Mouse (Mus musculus) lung, postnatal 0 days (tissue): ENCODE data around the gene Hoxb5. TPM values are rescaled to one million over a fixed set of nuclear protein-coding genes. Genes with fewer than 3 reads are reported as not detected.

ENCODE experiments used
- ATAC-seq: fragments of 200-750 bp; cut with Nextera tagmentation; 2 replicates; pipeline ENCODE4 v1.8.0; 2017; ENCODE audit warnings: moderate library complexity
- DNase-seq: peaks from one replicate; pipeline ENCODE4 v3.0.0-alpha.2; 2016; ENCODE audit warnings: low spot score
- H3K27ac ChIP-seq: fragments of 300-500 bp; sonication (generic); 2 replicates; pipeline ENCODE4 v1.5.1; 2014; ENCODE audit warnings: antibody characterized with exemption, mild to moderate bottlenecking, low read length, mixed read lengths
- H3K27me3 ChIP-seq: fragments of 300-500 bp; sonication (generic); replicated peaks from 2 replicates; pipeline ENCODE4 v1.6.1; 2014; ENCODE audit warnings: low read length, mixed read lengths; ENCODE audit not compliant: insufficient read depth
- H3K36me3 ChIP-seq: fragments of 300-500 bp; sonication (generic); 2 replicates; pipeline ENCODE4 v1.6.1; 2014; ENCODE audit warnings: low read length, mixed read lengths; ENCODE audit not compliant: insufficient read depth
- H3K4me1 ChIP-seq: fragments of 300-500 bp; sonication (generic); 2 replicates; pipeline ENCODE4 v1.6.1; 2014; ENCODE audit warnings: antibody characterized with exemption, low read depth, low read length, mixed read lengths; ENCODE audit not compliant: insufficient read depth
- H3K4me2 ChIP-seq: fragments of 300-500 bp; sonication (generic); replicated peaks from 2 replicates; pipeline ENCODE4 v1.6.1; 2014; ENCODE audit warnings: low read depth, mild to moderate bottlenecking, low read length, moderate library complexity, mixed read lengths
- H3K4me3 ChIP-seq: fragments of 300-500 bp; sonication (generic); 2 replicates; pipeline ENCODE4 v1.5.1; 2014; ENCODE audit warnings: low read depth, low read length
- H3K9ac ChIP-seq: fragments of 300-500 bp; sonication (generic); replicated peaks from 2 replicates; pipeline ENCODE4 v1.6.1; 2014; ENCODE audit warnings: low read depth, mild to moderate bottlenecking
- H3K9me3 ChIP-seq: fragments of 300-500 bp; sonication (generic); 2 replicates; pipeline ENCODE4 v1.6.1; 2016; ENCODE audit warnings: low read length, mixed read lengths
- CTCF ChIP-seq: IDR thresholded peaks from 2 replicates; pipeline ENCODE4 v1.5.1; 2016; ENCODE audit warnings: antibody characterized with exemption, mild to moderate bottlenecking
- EP300 ChIP-seq: IDR thresholded peaks from 2 replicates; pipeline ENCODE4 v1.6.1; 2016; ENCODE audit warnings: antibody characterized with exemption, mild to moderate bottlenecking, control low read depth
- WGBS: fragments of 180-500 bp; shearing (Covaris S2); extraction: QIAGEN DNeasy Blood & Tissue Kit; methylation state at CpG from one replicate; pipeline ENCODE4 v1.1.7; 2014; 5-methylcytosine and 5-hydroxymethylcytosine counted together
- polyA plus RNA-seq: library from polyadenylated mRNA; unstranded; fragments of >200 nt; fragmentation: Nextera tagmentation; extraction: Ambion mirVana; gene quantifications from 2 replicates; pipeline ENCODE4 v1.2.1, GENCODE M21; 2015

The Hoxb5 gene
- polyA plus RNA-seq, 1 experiment from 2014 or later = 16.8 TPM

- Histone ChIP-seq H3K9ac (no peak overlapping the region), H3K27ac (no peak overlapping the region), H3K9me3 (no peaks in the 10 kb centered on the region), H3K4me3 (no peak overlapping the region), H3K27me3 (peaks cover 79% of the 10 kb centered on the region), H3K4me1 (no peaks in the 10 kb centered on the region), H3K36me3 (no peaks in the 10 kb centered on the region), H3K4me2 (no peak overlapping the region)
- DNase-seq (no peak), ATAC-seq (no peak)
- 17% methylated on average over 1 of the region's 1 CpGs for WGBS
- TF ChIP-seq CTCF = no peak
- no peak for TF ChIP-seq EP300
Observed at GRCm38 (mm10) chr11:96259511-96259910, 43.6 kb upstream of the Hoxb5 start.

GRCm38 (mm10) chr11:96260310-96260970 lies 42.7 kb upstream of the Hoxb5 start:
- H3K4me2 ChIP-seq = no peak overlapping the region
- DNase-seq = peak; percentile 87
- no peaks in the 10 kb centered on the region for H3K4me1 ChIP-seq
- H3K9me3 ChIP-seq = no peaks in the 10 kb centered on the region
- TF ChIP-seq CTCF = no peak
- TF ChIP-seq EP300 = no peak
- H3K9ac ChIP-seq = no peak overlapping the region
- H3K27me3 ChIP-seq = peaks cover 77% of the 10 kb centered on the region
- no peaks in the 10 kb centered on the region for H3K36me3 ChIP-seq
- no peak overlapping the region for H3K4me3 ChIP-seq
- peak; percentile 86 for ATAC-seq
- no peak overlapping the region for H3K27ac ChIP-seq
- 4% methylated on average over 23 of the region's 23 CpGs for WGBS

- H3K27me3 ChIP-seq = peaks cover 76% of the 10 kb centered on the region
- no peaks in the 10 kb centered on the region for H3K4me1 ChIP-seq
- no peak overlapping the region for H3K4me2 ChIP-seq
- H3K9ac ChIP-seq = no peak overlapping the region
- WGBS = 2% methylated on average over 24 of the region's 24 CpGs
- no peaks in the 10 kb centered on the region for H3K9me3 ChIP-seq
- H3K36me3 ChIP-seq = no peaks in the 10 kb centered on the region
- H3K4me3 ChIP-seq = no peak overlapping the region
- TF ChIP-seq CTCF (peak; percentile 90), EP300 (no peak)
- DNase-seq (peak; percentile 85), ATAC-seq (peak; percentile 65)
- no peak overlapping the region for H3K27ac ChIP-seq
Observed at GRCm38 (mm10) chr11:96261323-96261890, 41.7 kb upstream of the Hoxb5 start.

- no peak for DNase-seq
- H3K27me3 ChIP-seq = peaks cover 77% of the 10 kb centered on the region
- TF ChIP-seq EP300 = no peak
- TF ChIP-seq CTCF = no peak
Observed at GRCm38 (mm10) chr11:96262262-96262830, 40.8 kb upstream of the Hoxb5 start.

GRCm38 (mm10) chr11:96263636-96264389 lies 39.3 kb upstream of the Hoxb5 start:
- no peaks in the 10 kb centered on the region for H3K9me3 ChIP-seq
- ATAC-seq (no peak), DNase-seq (no peak)
- no peak overlapping the region for H3K4me2 ChIP-seq
- 4% methylated on average over 33 of the region's 33 CpGs for WGBS
- no peaks in the 10 kb centered on the region for H3K4me1 ChIP-seq
- TF ChIP-seq EP300 = no peak
- TF ChIP-seq CTCF = no peak
- no peak overlapping the region for H3K27ac ChIP-seq
- H3K4me3 ChIP-seq = no peak overlapping the region
- no peaks in the 10 kb centered on the region for H3K36me3 ChIP-seq
- peaks cover 82% of the 10 kb centered on the region for H3K27me3 ChIP-seq
- H3K9ac ChIP-seq = no peak overlapping the region

More at GRCm38 (mm10) chr11:96262262-96262830, 40.8 kb upstream of the Hoxb5 start:
- no peaks in the 10 kb centered on the region for H3K36me3 ChIP-seq
- WGBS = 10% methylated on average over 6 of the region's 6 CpGs
- no peak overlapping the region for H3K4me2 ChIP-seq
- ATAC-seq = no peak
- H3K4me1 ChIP-seq = no peaks in the 10 kb centered on the region
- H3K27ac ChIP-seq = no peak overlapping the region
- no peak overlapping the region for H3K4me3 ChIP-seq
- no peaks in the 10 kb centered on the region for H3K9me3 ChIP-seq
- H3K9ac ChIP-seq = no peak overlapping the region

GRCm38 (mm10) chr11:96264390-96265020 lies 38.6 kb upstream of the Hoxb5 start:
- Histone ChIP-seq H3K27ac (no peak overlapping the region), H3K9ac (no peak overlapping the region), H3K4me2 (no peak overlapping the region), H3K27me3 (peaks cover 85% of the 10 kb centered on the region), H3K4me3 (no peak overlapping the region), H3K4me1 (no peaks in the 10 kb centered on the region), H3K9me3 (no peaks in the 10 kb centered on the region), H3K36me3 (no peaks in the 10 kb centered on the region)
- ATAC-seq = no peak
- 25% methylated on average over 8 of the region's 8 CpGs for WGBS
- no peak for DNase-seq
- TF ChIP-seq CTCF = no peak
- no peak for TF ChIP-seq EP300
